Mouse (Mus musculus) left cerebral cortex, adult 18-20 months (tissue): ENCODE data around the gene Ly6g5c. TPM values are rescaled to one million over a fixed set of nuclear protein-coding genes. Genes with fewer than 3 reads are reported as not detected.

Source experiments
- DNase-seq, 2 experiments: peaks; one replicate each; pipeline ENCODE4 v3.0.0; 2021 to 2022; ENCODE audit warnings: low spot score in 2 of 2, mixed read lengths in 1 of 2
- total RNA-seq, 2 experiments: library from RNA; stranded (reverse); gene quantifications; 2 replicates each; pipeline ENCODE4 v1.2.3; 2021

Gene Ly6g5c
- total RNA-seq, 2 experiments from 2014 or later = not detected

DNA sequence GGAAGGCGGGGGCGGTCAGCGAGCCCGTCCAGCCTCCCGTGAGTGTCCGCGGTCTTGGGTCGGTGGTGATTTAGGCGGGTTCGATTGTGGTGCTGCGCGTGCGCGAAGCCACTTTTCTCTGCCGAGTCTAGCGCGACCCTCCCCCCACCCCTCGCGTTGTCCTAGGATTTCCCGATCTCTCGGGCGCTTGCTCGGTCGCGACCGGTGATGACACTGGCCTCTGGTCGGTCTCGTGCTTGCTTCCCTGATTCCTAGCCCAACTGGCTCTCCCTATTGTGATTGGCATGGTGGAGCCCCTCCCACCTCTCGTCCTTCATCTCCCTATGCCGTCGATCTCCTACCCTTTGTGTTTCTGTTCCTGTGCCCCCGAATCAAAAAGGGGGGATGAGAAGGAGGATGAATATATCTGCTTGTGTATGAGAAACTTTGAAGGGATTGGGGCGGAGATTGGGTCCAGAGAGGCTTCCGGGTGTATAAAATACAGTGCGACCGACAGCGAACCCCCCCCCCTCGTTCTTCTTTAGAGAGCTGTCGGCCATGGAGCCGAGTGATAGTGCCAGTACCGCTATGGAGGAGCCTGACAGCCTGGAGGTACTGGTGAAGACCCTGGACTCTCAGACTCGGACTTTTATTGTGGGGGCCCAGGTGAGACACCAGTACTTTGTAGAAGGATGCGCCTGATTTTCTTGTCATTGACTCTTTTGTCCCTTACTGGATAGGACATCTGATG lies 27.7 kb downstream of the Ly6g5c start:
- no peak for DNase-seq

DNA sequence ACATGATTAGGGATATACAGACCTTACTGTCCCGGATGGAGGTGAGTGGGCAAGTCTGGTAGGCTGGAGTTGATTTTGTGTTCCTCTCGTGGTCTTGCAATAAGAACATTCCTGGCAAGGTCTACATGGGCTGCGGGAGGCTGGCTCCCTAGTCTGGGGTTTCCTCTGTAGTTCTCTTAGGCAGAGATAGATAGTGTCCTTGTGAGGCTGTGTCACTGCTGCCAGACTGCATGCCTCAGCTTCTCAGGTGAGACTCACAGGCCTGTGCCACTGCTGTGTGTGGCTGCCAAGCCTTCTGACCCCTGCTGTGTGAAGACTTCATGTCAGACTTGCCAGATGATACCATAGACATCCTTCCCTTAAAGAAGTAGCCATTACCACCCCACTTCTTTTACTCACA lies 31.2 kb downstream of the Ly6g5c start:
- no peak for DNase-seq

DNA sequence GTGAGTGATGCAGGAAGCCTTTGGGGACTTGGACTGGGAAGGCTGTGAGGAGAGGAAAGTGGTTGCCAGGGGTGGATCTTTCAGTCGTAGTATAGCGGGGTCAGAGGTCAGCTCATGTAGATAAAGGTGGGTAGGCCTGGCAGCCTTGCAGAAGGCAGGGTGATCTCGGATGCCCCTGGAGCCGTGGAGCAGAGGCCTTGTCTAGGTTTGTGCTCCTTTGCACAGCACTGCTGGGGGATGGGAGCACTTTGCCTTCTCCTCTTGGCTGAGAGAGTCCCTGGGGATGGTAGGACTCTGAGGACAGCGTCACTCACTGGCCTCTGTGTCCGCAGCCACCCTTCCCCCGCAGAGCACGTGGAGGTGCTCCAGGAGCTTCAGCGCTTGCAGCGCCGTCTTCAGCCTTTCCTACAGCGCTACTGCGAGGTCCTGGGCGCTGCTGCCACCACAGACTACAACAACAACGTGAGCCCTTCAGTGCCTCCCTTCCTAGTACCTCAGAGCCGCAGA lies 32.5 kb downstream of the Ly6g5c start:
- DNase-seq = no peak

DNA sequence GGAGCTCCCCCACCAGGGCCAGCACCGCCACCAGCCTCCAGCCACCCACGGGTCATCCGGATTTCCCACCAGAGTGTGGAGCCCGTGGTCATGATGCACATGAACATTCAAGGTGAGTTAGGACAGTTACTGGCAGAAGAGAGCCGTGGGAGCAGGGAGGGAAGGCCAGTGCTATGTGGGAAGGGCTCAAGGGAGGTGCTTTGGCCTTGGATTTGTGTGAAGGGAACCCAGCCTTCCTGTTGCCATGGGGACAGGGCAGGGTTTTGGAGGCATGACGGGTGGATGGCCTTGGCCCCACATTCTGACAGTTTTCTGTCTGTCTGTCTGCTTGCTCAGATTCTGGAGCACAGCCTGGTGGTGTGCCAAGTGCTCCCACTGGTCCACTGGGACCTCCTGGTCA lies 33.9 kb downstream of the Ly6g5c start:
- no peak for DNase-seq

DNA sequence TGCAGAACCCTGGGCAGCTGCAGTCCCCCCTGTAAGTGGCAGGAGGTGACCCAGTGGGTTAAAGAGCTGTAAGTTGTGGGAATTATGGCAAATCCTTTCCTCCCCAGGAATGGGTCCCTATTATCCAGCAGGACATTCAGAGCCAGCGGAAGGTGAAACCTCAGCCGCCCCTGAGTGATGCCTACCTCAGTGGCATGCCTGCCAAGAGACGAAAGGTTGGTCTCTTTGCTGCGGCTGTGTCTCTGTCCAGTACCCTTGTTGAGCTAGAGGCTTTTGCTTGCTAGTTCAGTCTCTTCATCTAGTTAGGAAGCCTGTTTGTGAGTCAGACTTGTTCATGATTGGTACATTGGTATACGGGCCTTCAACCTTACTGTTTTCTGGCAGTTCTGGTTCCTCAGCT lies 38.1 kb downstream of the Ly6g5c start:
- no peak for DNase-seq

DNA sequence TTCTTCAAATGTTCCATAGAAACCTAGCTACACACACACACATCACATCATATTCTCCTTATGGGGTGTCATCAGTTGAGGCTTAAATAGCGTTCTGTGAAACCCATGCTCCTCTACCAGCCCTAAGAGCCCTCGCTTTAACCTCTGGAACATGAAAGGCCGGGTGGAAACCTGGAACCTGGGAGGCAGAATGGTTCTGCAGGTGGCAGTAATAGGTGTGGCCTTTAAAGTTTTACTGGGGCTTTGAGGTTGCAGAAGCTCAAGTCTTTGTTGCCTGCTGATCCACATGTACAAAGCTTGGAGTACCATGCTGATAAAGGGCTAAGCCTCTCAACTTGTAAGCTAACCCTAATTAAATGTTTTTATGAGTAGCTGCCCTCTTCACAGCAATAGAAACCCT lies 39.3 kb downstream of the Ly6g5c start:
- DNase-seq = no peak

DNA sequence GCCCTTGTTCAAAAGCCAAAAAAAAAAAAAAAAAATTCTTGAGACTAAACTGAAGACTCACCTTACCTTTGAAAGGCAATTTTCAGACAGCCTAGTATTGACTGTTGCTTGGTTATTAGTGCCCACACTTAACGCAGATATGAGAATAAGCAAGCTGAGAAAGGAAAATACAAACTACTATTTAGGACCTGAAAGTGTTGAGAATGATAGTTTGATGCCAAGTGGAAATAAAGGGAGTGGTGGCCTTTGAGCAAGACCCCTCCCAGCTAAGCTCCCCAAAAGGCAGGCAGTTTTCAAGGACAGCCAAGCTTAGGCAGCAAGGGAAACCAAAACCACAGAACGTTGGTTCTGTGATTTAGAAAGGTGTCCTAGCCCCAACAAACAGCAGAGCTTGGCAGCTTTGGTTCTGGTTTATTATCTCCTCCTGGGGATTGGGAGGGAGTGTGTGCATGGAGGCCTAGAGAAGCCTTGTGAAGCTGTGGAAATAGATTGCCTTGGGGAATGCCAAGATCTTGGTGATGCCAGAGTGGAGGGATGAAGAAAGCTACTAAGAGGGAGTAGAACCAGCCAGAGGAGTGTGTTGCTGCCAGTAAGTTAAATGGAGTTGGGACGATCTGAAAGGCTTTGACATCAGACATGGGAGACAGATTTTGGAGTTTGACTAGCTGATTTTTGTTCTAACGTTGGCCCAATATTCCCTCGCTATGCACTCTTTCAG lies 40.0 kb downstream of the Ly6g5c start:
- DNase-seq = no peak

DNA sequence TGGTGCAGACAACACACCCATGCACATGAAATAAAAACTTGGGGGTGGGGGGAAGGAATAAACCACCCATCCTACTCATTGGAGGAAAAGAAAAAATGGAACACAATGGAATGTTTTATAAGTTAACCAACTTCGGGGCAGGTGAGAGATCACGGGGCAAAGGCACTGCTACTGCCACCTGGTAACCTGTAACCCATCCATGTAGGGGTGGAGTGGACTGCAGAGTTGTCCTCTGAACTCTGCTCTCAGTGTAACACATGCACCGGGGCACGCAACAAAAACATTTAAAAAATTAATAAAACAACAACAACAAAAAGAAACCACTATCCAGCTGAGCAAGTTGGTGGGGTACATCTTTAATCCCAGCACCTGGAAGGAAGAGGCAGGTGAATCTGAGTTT lies 44.0 kb downstream of the Ly6g5c start:
- DNase-seq = no peak

DNA sequence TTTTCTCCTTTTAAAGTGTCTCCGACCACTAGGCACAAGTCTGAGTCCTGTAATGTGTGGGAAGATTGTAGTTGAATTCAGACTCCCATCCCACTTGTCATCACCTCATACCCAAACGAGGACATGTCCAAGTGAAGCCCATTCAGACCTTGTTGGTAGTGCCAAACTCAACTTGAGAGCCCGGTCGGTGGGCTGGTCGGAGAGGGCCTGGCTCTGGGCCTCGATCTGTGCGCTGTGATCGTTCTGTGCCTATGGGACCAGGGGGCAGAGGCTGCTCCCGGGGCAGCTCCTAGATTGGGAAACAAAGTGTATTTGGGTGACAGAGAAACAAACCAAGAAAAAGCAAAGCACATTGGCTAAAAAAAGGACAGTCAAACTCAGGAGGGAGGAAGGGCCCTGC lies 45.0 kb downstream of the Ly6g5c start:
- no peak for DNase-seq

DNA sequence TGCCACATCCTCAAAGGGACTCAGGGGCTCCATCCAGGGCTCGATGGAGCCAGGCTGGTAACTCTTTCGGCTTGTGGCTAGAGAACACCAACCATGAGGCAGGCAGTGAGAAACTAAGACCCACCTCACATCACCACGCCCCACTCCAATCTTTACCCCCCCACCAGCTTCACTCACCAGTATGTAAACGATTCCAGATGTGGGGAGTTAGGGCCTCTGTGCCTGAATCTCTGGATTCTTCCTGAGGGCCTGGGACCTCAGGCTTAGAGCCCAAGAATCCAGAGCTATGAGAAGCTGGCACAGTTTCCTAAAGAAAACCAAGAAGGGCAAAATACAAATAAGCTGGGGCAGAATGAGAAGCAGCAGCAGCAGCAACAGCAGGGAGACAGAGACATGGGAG lies 45.9 kb downstream of the Ly6g5c start:
- no peak for DNase-seq

DNA sequence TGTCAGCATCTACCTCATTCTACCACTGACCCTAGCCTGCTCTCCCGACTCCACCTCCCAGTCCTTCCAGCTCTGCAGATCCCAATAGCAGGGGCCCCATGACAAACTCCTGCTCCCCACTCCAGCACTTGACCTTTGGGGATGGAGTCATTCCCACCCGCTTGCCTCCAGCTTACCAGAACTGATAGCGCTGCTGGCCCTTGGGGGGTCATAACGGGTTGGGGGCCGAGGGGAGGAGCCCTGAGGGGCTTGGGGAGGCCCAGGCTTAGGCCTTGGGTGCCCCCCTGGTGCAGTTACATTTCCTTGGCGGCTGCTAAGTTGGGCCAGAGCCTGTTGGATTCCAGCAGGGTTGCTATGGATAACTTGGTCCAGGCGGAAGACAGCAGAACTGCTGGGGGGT lies 46.5 kb downstream of the Ly6g5c start:
- DNase-seq = no peak

DNA sequence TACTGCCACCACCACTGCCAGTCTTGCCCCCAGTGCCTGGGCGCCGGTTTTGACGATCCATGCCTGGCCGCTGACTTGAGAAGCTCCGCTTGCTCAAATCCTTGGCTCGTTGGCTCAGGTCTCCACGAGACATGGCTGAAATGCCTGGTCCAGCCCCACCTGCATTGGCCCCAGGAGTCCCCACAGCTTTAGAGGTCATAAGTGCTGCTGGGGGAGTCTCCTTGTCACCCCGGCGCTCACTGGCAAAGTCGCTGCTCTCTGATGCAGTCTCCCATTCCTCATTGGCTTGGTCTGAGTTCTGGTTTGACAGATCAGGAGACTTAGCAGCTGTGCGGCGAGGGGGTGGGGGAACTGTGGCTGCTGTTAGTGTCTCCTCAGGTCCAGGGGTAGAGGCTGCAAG lies 47.4 kb downstream of the Ly6g5c start:
- DNase-seq = no peak

DNA sequence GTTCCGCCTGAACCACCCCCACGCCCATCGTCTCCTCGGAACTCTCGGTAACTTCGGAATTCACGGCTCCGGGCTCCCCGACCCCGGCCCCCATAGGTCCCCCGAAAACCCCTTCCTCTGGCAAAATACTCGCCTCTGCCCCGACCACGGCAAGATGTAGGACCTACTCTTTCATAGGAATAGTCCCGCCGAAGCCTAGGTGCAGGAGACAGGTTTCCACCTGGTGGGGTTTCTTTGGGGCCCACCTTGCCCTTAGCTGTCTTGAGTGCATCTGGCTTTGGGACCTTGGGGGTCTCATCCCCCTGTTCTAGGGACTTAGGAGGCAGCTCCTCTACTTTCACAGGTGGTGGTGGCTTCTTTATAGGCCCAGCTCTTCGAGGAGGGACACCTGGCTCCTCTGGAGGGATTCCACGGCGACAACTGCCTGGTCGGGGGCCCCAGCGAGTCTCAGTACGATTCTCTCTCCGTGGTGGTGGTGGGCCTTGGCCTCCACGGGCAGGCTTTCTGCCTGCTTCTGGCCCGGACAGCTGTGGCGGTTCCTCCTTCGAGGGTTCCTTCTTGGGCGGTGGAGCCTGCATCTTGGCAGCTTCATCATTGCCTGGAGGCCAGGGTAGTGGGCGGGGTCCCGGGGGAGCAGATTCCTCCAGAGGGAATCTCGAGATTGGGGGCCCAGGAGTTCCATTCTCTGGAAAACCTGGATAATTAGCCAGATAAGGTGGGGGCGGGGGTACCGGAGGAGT lies 48.6 kb downstream of the Ly6g5c start:
- no peak for DNase-seq

DNA sequence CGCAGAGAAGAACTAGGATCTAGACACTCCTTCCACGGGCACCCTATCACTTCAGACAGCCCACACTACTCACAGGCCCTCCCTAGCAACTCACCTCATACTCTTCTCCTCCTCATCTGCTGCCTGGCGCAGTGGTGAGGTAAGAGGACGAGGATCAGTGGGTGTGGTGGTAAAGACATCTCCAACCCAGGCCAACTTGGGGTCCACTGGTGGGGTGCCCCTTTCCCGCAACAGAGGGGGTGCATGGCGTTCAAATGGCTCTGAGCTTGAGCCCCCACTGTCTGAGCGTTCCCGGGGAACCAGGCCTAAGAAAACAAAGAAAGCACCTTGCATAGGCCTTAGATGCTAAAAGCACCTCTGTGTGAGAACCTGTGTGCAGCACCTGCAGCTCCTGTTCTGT lies 49.2 kb downstream of the Ly6g5c start:
- no peak for DNase-seq

DNA sequence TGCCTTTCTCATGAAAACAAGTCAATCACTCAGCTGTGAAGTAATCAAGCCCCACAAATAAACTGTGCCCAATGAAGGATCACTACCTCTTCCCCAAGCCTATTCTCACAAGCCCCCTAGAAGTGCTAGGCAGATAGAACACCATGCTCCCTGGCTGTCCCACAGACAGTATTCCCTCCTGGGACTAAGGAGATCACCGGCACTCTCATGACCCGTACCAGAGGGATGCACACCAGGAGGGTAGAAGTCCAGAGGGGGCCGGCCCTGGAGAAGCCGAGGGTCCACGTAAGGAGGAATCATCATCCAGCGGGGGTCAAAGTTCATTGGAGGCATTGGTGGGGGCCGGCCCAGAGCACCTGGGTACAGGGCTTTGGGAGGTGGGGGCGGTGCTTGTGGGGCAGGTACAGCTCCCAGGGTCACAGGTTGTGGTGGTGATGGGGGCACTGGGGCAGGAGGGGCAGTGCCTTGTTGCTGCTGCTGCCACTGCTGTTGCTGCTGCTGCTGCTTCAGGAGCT lies 49.6 kb downstream of the Ly6g5c start:
- DNase-seq = no peak

DNA sequence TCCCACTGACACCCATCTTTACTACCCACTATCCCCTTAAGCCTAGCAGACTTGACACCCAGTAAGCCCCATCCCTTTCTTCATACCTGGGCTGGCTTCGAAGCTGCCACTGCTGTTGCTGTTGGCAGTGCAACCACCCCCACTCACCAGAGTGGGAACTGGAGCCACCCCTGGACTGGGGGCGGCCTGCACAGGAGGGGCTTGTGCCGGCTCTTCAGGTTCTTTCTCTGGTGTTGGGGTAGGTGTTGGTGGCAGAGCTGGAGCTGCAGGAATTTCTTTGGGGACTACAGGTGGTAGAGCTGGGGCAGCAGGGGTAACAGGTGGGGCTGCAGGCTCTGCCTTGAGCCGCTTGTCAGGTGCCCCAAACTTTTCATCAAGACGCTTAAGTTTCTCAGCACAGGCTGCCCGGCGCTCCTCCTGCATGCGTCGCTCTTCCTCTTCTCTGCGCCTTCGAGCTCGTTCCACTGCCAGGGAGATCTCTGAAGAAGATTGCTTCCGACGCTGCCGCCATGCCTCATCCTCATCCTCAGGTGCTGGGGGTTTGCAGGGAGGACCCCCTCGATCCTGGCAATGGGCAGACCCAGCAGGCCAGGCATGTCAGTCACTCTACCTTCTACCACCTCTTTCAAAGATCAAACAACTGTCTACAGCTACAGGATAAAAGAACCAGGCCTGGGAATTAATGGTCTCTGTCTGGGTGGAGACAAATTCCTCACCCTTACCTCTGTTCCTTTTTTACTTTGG lies 50.9 kb downstream of the Ly6g5c start:
- no peak for DNase-seq

DNA sequence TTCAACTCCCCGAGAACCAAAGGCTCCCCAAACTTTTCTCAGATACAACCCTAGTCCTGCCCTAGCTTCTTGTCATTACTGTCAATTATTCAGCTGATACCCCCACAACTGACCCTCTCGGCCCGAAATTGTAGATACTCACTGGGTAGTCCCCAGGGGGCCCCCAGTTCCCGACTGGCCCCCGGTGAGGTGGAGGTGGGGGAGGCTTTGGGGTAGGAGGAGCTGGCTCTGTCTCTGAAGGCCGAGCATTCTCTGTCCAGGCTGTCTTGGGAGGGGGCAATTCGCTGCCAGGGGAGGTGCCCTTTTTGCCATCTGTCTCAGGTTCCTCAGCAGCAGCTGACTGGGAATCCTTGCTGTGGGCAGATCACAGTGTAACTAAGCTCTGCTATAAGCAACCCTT lies 51.6 kb downstream of the Ly6g5c start:
- no peak for DNase-seq

DNA sequence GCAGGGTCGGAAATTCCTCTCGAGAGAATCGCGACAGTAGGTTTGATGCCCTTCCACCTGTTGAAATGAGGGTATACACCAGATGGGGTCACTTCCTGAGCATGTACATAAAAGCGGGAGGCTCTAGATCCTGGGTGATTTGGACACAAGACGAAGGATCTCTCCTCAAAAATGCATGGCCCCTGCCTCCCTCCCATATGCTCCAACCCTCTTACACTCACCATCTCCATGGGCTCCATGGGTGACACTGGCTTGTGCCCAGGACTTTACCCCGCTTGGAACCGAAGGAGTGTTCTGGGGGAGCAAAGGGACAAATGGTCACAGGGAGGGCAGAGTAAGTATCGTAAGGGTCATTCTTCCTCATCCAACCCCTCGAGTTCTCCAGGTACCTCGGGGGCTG lies 53.3 kb downstream of the Ly6g5c start:
- no peak for DNase-seq
